Mouse (Mus musculus) liver, postnatal 0 days (tissue): Measurements from ENCODE around the gene Rapgef2.

Source experiments
- CTCF ChIP-seq: sonication (generic); IDR thresholded peaks from 2 replicates; pipeline ENCODE4 v1.5.1; 2016; ENCODE audit warnings: antibody characterized with exemption, low read depth
- EP300 ChIP-seq: IDR thresholded peaks from 2 replicates; pipeline ENCODE4 v1.6.1; 2016; ENCODE audit warnings: antibody characterized with exemption, low read depth, mild to moderate bottlenecking

- no peak for TF ChIP-seq CTCF
- TF ChIP-seq EP300 = no peak
These were observed 92.1 kb downstream of the Rapgef2 start for GRCm38 (mm10) chr3:79194111-79194793.
